Mouse (Mus musculus) small intestine, adult 2 months (tissue): Measurements from ENCODE around the gene Glg1.

Experiments
- CTCF ChIP-seq: fragments of 200-500 bp; IDR thresholded peaks from 2 replicates; pipeline ENCODE4 v1.5.1; 2012; ENCODE audit warnings: low read depth, mild to moderate bottlenecking, control low read depth, inconsistent platforms, low read length, moderate library complexity, mixed read lengths; ENCODE audit not compliant: insufficient replicate concordance, insufficient read length; ENCODE audit errors: extremely low read depth
- POLR2A ChIP-seq: fragments of 200-500 bp; IDR thresholded peaks from 2 replicates; pipeline ENCODE4 v1.6.1; 2012; ENCODE audit warnings: low read depth, mild to moderate bottlenecking, control low read depth, inconsistent platforms, low read length, moderate library complexity

DNA sequence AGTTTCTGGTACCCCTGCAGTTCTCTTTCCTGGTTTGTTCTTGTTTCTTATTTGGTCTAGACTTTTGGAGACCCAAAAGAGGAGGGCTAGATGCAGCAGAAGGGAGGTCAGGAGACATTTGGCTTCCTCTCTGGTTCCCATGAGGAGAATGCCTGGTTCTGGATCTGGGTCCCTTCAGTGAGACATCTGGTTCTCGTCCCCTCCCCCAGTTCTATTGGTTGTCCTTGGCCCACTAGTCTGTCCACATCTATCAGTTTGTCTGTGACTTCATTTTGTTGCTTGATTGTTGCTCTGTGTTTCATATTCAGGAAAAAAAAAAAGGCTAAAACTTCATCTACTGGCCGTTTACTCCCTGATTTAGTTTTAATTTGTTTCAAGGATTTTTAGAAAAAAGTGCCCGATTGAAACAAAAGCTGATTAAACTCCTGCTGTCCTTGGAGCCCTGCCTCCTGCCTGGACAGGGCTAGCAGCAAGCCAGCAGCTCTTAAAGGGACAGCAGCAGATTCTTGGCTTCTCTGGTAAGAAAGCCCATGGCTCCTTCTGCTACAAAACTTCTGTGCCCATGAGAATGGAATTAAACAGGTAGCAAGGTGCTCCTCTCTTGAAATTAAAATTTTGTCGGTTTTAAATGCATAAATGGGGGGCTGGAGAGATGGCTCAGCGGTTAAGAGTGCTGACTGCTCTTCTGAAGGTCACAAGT, 46.2 kb upstream of the Glg1 start:
- TF ChIP-seq POLR2A (no peak), CTCF (no peak)
